Mouse (Mus musculus) lung, adult 2 months (tissue): ENCODE results near the gene Tap1.

Experiments
- CTCF ChIP-seq: fragments of 200-500 bp; IDR thresholded peaks from 2 replicates; pipeline ENCODE4 v1.5.1; 2011; ENCODE audit warnings: mild to moderate bottlenecking, low read length, control low read depth; ENCODE audit not compliant: insufficient read depth
- POLR2A ChIP-seq: fragments of 200-500 bp; IDR thresholded peaks from 2 replicates; pipeline ENCODE4 v1.6.1; 2011; ENCODE audit warnings: low read depth, mild to moderate bottlenecking, control low read depth, low read length, borderline replicate concordance; ENCODE audit errors: extremely low read depth

DNA sequence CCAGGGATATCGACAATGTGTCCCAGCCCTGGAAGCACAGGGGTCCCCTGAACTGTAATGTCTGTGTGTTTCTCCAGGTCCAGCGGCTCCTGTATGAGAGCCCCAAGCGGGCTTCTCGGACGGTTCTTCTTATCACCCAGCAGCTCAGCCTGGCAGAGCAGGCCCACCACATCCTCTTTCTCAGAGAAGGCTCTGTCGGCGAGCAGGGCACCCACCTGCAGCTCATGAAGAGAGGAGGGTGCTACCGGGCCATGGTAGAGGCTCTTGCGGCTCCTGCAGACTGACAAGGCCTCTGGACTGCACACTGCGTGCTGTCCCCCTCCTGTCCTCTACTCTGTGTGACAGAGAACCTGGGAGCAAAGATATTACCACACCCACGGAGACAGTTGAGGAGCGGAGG is 9.1 kb downstream of the Tap1 start:
- TF ChIP-seq POLR2A (no peak), CTCF (no peak)
